Mouse (Mus musculus) midbrain, embryonic 16.5 days (tissue): ENCODE data around the gene Sh3pxd2a. TPM values are rescaled to one million over a fixed set of nuclear protein-coding genes. Genes with fewer than 3 reads are reported as not detected.
"Not testable (repeated sequence)": the region's sequence is repeated elsewhere in the genome, so short reads cannot be mapped to it uniquely, and the experiment has no call there.

Experiments used
- ATAC-seq: fragments of 200-750 bp; cut with Nextera tagmentation; 2 replicates; pipeline ENCODE4 v1.8.0; 2017; ENCODE audit warnings: moderate TSS enrichment
- H3K27ac ChIP-seq: fragments of 300-500 bp; sonication (generic); 2 replicates; pipeline ENCODE4 v1.5.1; 2014; ENCODE audit warnings: mild to moderate bottlenecking, low read length, mixed read lengths
- H3K27me3 ChIP-seq: fragments of 300-500 bp; sonication (generic); 2 replicates; pipeline ENCODE4 v1.6.1; 2014; ENCODE audit warnings: low read depth, low read length, mixed read lengths; ENCODE audit not compliant: control insufficient read depth, insufficient read depth
- H3K36me3 ChIP-seq: fragments of 300-500 bp; sonication (generic); 2 replicates; pipeline ENCODE4 v1.6.1; 2014; ENCODE audit warnings: mild to moderate bottlenecking, low read length, moderate library complexity, mixed read lengths; ENCODE audit not compliant: control insufficient read depth, insufficient read depth
- H3K4me1 ChIP-seq: fragments of 300-500 bp; sonication (generic); 2 replicates; pipeline ENCODE4 v1.6.1; 2014; ENCODE audit warnings: mild to moderate bottlenecking, low read length, mixed read lengths; ENCODE audit not compliant: control insufficient read depth, insufficient read depth
- H3K4me2 ChIP-seq: fragments of 300-500 bp; sonication (generic); 2 replicates; pipeline ENCODE4 v1.6.1; 2014; ENCODE audit warnings: mild to moderate bottlenecking, low read length, mixed read lengths
- H3K4me3 ChIP-seq: fragments of 300-500 bp; sonication (generic); 2 replicates; pipeline ENCODE4 v1.5.1; 2014; ENCODE audit warnings: low read depth, mild to moderate bottlenecking, low read length, moderate library complexity, mixed read lengths
- H3K9ac ChIP-seq: fragments of 300-500 bp; sonication (generic); 2 replicates; pipeline ENCODE4 v1.6.1; 2014; ENCODE audit warnings: low read depth, low read length, mixed read lengths
- H3K9me3 ChIP-seq: fragments of 300-500 bp; sonication (generic); replicated peaks from 2 replicates; pipeline ENCODE4 v1.6.1; 2014; ENCODE audit warnings: mild to moderate bottlenecking, low read length, mixed read lengths; ENCODE audit not compliant: control insufficient read depth, poor library complexity, severe bottlenecking
- WGBS: fragments of 180-500 bp; shearing (Covaris S2); extraction: QIAGEN DNeasy Blood & Tissue Kit; methylation state at CpG from one replicate; pipeline ENCODE4 v1.1.7; 2014; 5-methylcytosine and 5-hydroxymethylcytosine counted together
- polyA plus RNA-seq: library from polyadenylated mRNA; unstranded; fragments of >200 nt; fragmentation: Nextera tagmentation; extraction: Ambion mirVana; gene quantifications from 2 replicates; pipeline ENCODE4 v1.2.1, GENCODE M21; 2015

Gene Sh3pxd2a
- polyA plus RNA-seq, 1 experiment from 2014 or later = 1.5 TPM

DNA sequence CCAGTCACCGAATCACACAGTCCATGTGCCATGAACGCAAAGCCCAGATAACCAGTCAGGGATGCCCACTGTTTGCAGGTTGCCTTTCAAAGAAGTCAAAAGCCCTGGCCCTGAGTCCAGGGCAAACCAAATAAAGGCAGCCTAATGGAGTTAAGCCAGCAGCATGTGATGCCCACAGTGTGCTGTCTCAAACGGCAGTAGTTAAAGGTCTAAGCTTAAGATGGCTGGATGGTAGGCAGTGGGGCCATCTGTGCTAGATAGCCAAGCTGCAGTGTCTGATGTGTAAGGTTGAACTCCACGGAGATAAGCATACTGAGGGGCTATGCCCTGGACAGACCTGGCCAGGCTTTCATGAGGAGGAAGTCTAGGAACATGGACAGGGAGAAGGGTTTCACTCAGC lies 61.7 kb downstream of the Sh3pxd2a start:
- H3K4me3 ChIP-seq = no peak overlapping the region
- no peak overlapping the region for H3K9ac ChIP-seq
- no peaks in the 10 kb centered on the region for H3K27me3 ChIP-seq
- H3K27ac ChIP-seq = no peak overlapping the region
- H3K4me1 ChIP-seq = no peaks in the 10 kb centered on the region
- no peaks in the 10 kb centered on the region for H3K36me3 ChIP-seq
- no peaks in the 10 kb centered on the region for H3K9me3 ChIP-seq
- ATAC-seq = no peak
- WGBS = 85% methylated on average over 4 of the region's 4 CpGs
- no peak overlapping the region for H3K4me2 ChIP-seq

DNA sequence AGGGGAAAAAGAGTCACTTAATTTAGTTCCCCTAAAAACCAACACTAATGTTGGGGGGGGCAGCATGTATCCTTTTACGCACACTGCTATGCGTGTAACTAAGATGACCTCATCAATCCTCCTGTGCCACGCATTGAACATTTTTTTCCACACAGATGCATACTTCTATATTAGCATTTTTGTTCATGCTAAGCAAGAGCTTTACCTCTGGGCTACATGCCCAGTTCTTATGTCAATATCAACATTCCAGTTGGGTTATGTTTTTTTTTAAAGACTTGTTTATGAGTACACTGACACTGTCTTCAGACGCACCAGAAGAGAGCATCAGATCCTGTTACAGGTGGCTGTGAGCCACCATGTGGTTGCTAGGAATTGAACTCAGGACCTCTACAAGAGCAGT lies 64.5 kb downstream of the Sh3pxd2a start:
- Histone ChIP-seq H3K27me3 (no peaks in the 10 kb centered on the region), H3K36me3 (no peaks in the 10 kb centered on the region), H3K4me1 (no peaks in the 10 kb centered on the region), H3K9ac (no peak overlapping the region), H3K27ac (no peak overlapping the region), H3K4me3 (no peak overlapping the region), H3K9me3 (no peaks in the 10 kb centered on the region), H3K4me2 (no peak overlapping the region)
- ATAC-seq = no peak
- WGBS = 87% methylated on average over 4 of the region's 4 CpGs

- H3K27ac ChIP-seq = no peak overlapping the region
- H3K4me1 ChIP-seq = no peaks in the 10 kb centered on the region
- no peaks in the 10 kb centered on the region for H3K36me3 ChIP-seq
- H3K4me2 ChIP-seq = no peak overlapping the region
- H3K4me3 ChIP-seq = no peak overlapping the region
- no peak for ATAC-seq
- 95% methylated on average over 11 of the region's 11 CpGs for WGBS
- H3K9ac ChIP-seq = no peak overlapping the region
- no peaks in the 10 kb centered on the region for H3K27me3 ChIP-seq
- H3K9me3 ChIP-seq = no peaks in the 10 kb centered on the region
These were observed 65.2 kb downstream of the Sh3pxd2a start for GRCm38 (mm10) chr19:47399029-47399428.

GRCm38 (mm10) chr19:47397882-47398671 lies 66.1 kb downstream of the Sh3pxd2a start:
- Histone ChIP-seq H3K9ac (no peak overlapping the region), H3K4me2 (no peak overlapping the region), H3K36me3 (no peaks in the 10 kb centered on the region), H3K27me3 (no peaks in the 10 kb centered on the region), H3K4me1 (no peaks in the 10 kb centered on the region), H3K27ac (no peak overlapping the region), H3K4me3 (no peak overlapping the region), H3K9me3 (no peaks in the 10 kb centered on the region)
- no peak for ATAC-seq
- WGBS = 62% methylated on average over 18 of the region's 18 CpGs

GRCm38 (mm10) chr19:47395338-47395737 lies 68.9 kb downstream of the Sh3pxd2a start:
- Histone ChIP-seq H3K9me3 (no peaks in the 10 kb centered on the region), H3K27ac (no peak overlapping the region), H3K4me1 (no peaks in the 10 kb centered on the region), H3K9ac (no peak overlapping the region), H3K4me3 (no peak overlapping the region), H3K27me3 (no peaks in the 10 kb centered on the region), H3K4me2 (no peak overlapping the region), H3K36me3 (no peaks in the 10 kb centered on the region)
- ATAC-seq = no peak
- 88% methylated on average over 4 of the region's 4 CpGs for WGBS

DNA sequence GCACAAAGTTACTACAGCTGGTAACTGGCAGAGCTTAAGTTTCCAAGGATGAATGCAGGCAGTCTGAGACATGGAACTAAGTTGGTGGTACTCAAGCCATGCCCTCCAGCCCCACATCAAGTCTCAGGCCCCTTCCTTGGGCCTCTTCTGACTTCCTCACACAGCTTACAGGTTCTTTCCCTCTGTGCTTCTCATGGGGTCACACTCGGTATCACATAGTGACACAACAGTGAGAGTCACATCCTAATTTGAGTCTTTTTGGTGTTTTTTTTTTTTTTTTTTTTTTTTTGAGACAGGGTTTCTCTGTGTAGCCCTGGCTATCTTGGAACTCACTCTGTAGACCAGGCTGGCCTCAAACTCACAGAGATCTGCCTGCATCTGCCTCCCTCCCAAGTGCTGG lies 69.4 kb downstream of the Sh3pxd2a start:
- not testable (repeated sequence) for H3K4me2 ChIP-seq, H3K27me3 ChIP-seq, H3K36me3 ChIP-seq, H3K9ac ChIP-seq, H3K4me3 ChIP-seq, ATAC-seq, H3K9me3 ChIP-seq, H3K27ac ChIP-seq, H3K4me1 ChIP-seq
- 89% methylated on average over 1 of the region's 1 CpGs for WGBS

GRCm38 (mm10) chr19:47390878-47391277 lies 73.3 kb downstream of the Sh3pxd2a start:
- 81% methylated on average over 13 of the region's 13 CpGs for WGBS
- H3K4me2 ChIP-seq = no peak overlapping the region
- no peak for ATAC-seq

GRCm38 (mm10) chr19:47387887-47388286 lies 76.3 kb downstream of the Sh3pxd2a start:
- no peak overlapping the region for H3K27ac ChIP-seq

More at GRCm38 (mm10) chr19:47390878-47391277, 73.3 kb downstream of the Sh3pxd2a start:
- no peaks in the 10 kb centered on the region for H3K4me1 ChIP-seq
- H3K9ac ChIP-seq = no peak overlapping the region
- no peaks in the 10 kb centered on the region for H3K9me3 ChIP-seq
- H3K27ac ChIP-seq = no peak overlapping the region
- H3K36me3 ChIP-seq = no peaks in the 10 kb centered on the region
- H3K4me3 ChIP-seq = no peak overlapping the region
- H3K27me3 ChIP-seq = no peaks in the 10 kb centered on the region

DNA sequence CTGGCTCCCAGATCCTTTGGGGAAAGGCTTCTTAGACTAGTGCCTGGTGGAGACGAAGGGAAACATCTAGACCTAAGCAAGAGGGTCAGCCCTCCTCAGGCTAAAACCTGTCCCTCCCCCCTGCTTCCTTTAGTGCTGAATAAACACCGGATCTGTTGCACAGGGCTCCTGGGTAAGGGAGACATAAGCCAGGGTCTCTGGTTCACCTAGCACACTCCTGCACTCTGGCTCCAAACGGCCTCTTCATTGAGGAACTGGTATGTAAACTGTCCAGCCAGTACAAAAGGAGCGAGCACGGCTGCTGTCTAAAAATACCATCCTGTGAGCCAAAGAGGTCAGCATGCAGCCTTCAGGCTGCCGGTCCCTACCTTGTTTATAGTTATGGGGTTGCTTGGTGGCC lies 76.8 kb downstream of the Sh3pxd2a start:
- ATAC-seq = no peak
- Histone ChIP-seq H3K9me3 (no peaks in the 10 kb centered on the region), H3K27me3 (no peaks in the 10 kb centered on the region), H3K4me2 (no peak overlapping the region), H3K36me3 (no peaks in the 10 kb centered on the region), H3K4me1 (no peaks in the 10 kb centered on the region), H3K4me3 (no peak overlapping the region), H3K9ac (no peak overlapping the region), H3K27ac (no peak overlapping the region)
- 68% methylated on average over 6 of the region's 6 CpGs for WGBS

More at GRCm38 (mm10) chr19:47387887-47388286, 76.3 kb downstream of the Sh3pxd2a start:
- Histone ChIP-seq H3K27me3 (no peaks in the 10 kb centered on the region), H3K4me3 (no peak overlapping the region), H3K36me3 (no peaks in the 10 kb centered on the region), H3K9ac (no peak overlapping the region), H3K4me1 (no peaks in the 10 kb centered on the region), H3K4me2 (no peak overlapping the region), H3K9me3 (no peaks in the 10 kb centered on the region)
- 87% methylated on average over 3 of the region's 3 CpGs for WGBS
- no peak for ATAC-seq
